Mouse (Mus musculus) spleen, postnatal 4 days (tissue): ENCODE measurements around the gene Arl5b.

Experiments used
- DNase-seq, 2 experiments: peaks; one replicate each; pipeline ENCODE4 v3.0.0; 2022; ENCODE audit warnings: low spot score in 2 of 2

Gene Arl5b

GRCm38 (mm10) chr2:15049117-15049873, at the start of gene Arl5b:
Gene Arl5b, plus strand, starts transcription at chr2:15049395.
- DNase-seq: peak; percentile 83 to 90

- DNase-seq: no peak
These were observed 41.7 kb upstream of the Arl5b start for GRCm38 (mm10) chr2:15007531-15007930.

- no peak for DNase-seq
These were observed 41.1 kb upstream of the Arl5b start for GRCm38 (mm10) chr2:15008072-15008471.

GRCm38 (mm10) chr2:15026817-15027216, 22.4 kb upstream of the Arl5b start:
- no peak for DNase-seq

- DNase-seq: no peak
These were observed 21.4 kb upstream of the Arl5b start for GRCm38 (mm10) chr2:15027816-15028215.

- DNase-seq: no peak
These were observed 10.5 kb upstream of the Arl5b start for GRCm38 (mm10) chr2:15038705-15039104.

- no peak for DNase-seq
These were observed 8.9 kb upstream of the Arl5b start for GRCm38 (mm10) chr2:15040326-15040725.

- no peak for DNase-seq
These were observed 5.3 kb downstream of the Arl5b start for GRCm38 (mm10) chr2:15054496-15054895.

- DNase-seq: peak; percentile 95 to 97
These were observed 5.9 kb downstream of the Arl5b start, which contains the start of gene Nsun6 for GRCm38 (mm10) chr2:15054945-15055637. Gene Nsun6, minus strand, starts transcription at chr2:15055069.

- no peak for DNase-seq
These were observed 6.6 kb downstream of the Arl5b start for GRCm38 (mm10) chr2:15055741-15056151.

- no peak for DNase-seq
These were observed 9.0 kb downstream of the Arl5b start for GRCm38 (mm10) chr2:15058227-15058626.

- no peak for DNase-seq
These were observed 11.7 kb downstream of the Arl5b start for GRCm38 (mm10) chr2:15060856-15061255.

GRCm38 (mm10) chr2:15063815-15064214, 14.6 kb downstream of the Arl5b start:
- no peak for DNase-seq

- DNase-seq: no peak
These were observed 15.4 kb downstream of the Arl5b start for GRCm38 (mm10) chr2:15064380-15065269.

GRCm38 (mm10) chr2:15065447-15065846, 16.3 kb downstream of the Arl5b start:
- no peak for DNase-seq

- DNase-seq: no peak
These were observed 17.9 kb downstream of the Arl5b start for GRCm38 (mm10) chr2:15067091-15067490.

- no peak for DNase-seq
These were observed 34.5 kb downstream of the Arl5b start for GRCm38 (mm10) chr2:15083702-15084101.

- DNase-seq: no peak
These were observed 38.1 kb downstream of the Arl5b start for GRCm38 (mm10) chr2:15087308-15087707.

GRCm38 (mm10) chr2:15096514-15097090, 47.4 kb downstream of the Arl5b start:
- DNase-seq: no peak

GRCm38 (mm10) chr2:15104386-15104785, 55.2 kb downstream of the Arl5b start:
- DNase-seq: no peak

- DNase-seq: no peak
These were observed 62.1 kb downstream of the Arl5b start for GRCm38 (mm10) chr2:15111290-15111689.
